Mouse (Mus musculus) cerebellum, adult 2 months (tissue): ENCODE results near the gene Pde4dip. TPM values are rescaled to one million over a fixed set of nuclear protein-coding genes. Genes with fewer than 3 reads are reported as not detected.
A peak's percentile ranks its signal among the peaks of the same experiment; 100 is the strongest.

ENCODE experiments used
- DNase-seq, 2 experiments: peaks; one replicate each; pipeline ENCODE4 v3.0.0; 2021
- H3K27ac ChIP-seq: fragments of 200-500 bp; 2 replicates; pipeline ENCODE4 v1.5.1; 2012; ENCODE audit warnings: low read length, control low read depth, inconsistent platforms; ENCODE audit not compliant: insufficient read depth
- H3K27me3 ChIP-seq: fragments of 200-500 bp; 2 replicates; pipeline ENCODE4 v1.6.1; 2012; ENCODE audit warnings: inconsistent platforms, mild to moderate bottlenecking, low read length, moderate library complexity; ENCODE audit not compliant: control insufficient read depth, insufficient read depth
- H3K4me1 ChIP-seq: fragments of 200-500 bp; 2 replicates; pipeline ENCODE4 v1.6.1; 2011; ENCODE audit warnings: low read length; ENCODE audit not compliant: control insufficient read depth, insufficient read depth
- H3K4me3 ChIP-seq: fragments of 200-500 bp; replicated peaks from 2 replicates; pipeline ENCODE3; 2011; ENCODE audit warnings: mild to moderate bottlenecking, low read depth, low read length, control low read depth; ENCODE audit not compliant: insufficient read depth
- CTCF ChIP-seq: fragments of 200-500 bp; IDR thresholded peaks from 2 replicates; pipeline ENCODE4 v1.5.1; 2011; ENCODE audit warnings: low read depth, mild to moderate bottlenecking, control low read depth, low read length, moderate library complexity, borderline replicate concordance; ENCODE audit not compliant: insufficient read depth
- POLR2A ChIP-seq: fragments of 200-500 bp; IDR thresholded peaks from 2 replicates; pipeline ENCODE4 v1.6.1; 2011; ENCODE audit warnings: low read length, control low read depth, borderline replicate concordance; ENCODE audit not compliant: insufficient read depth
- WGBS: fragments of 180-500 bp; shearing (Covaris S2); methylation state at CpG from one replicate; pipeline ENCODE4 v1.1.7; 2018; 5-methylcytosine and 5-hydroxymethylcytosine counted together
- polyA plus RNA-seq: library from polyadenylated mRNA; depleted of rRNA; stranded (reverse); fragments of >200 nt; gene quantifications from 2 replicates; pipeline ENCODE4 v1.2.3, GENCODE M21; 2012

The Pde4dip gene
- polyA plus RNA-seq, 1 experiment, result 88.6 TPM

DNA sequence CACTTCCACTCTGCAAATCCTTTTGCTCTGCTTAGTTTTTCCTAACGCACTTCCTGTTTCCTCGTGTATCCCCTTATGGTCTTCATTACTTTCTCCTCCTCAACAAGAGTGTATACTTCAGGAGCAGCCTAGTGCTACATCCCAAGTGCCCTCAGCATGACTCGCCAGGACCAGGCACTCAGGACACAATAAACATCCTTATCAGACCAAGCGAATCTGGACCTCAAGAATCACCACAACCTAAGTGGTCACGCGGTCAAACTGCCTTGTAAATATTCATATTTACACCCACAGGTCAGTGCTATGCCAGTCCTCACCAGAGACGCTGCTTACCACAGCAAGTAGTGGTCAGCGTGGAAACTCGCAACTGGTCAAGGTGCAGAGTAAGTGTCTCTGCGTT is 139.7 kb downstream of the Pde4dip start:
- peaks cover 6% of the 10 kb centered on the region; the same call in 1 of the 2 replicates for H3K4me1 ChIP-seq
- no peaks in the 10 kb centered on the region for H3K27me3 ChIP-seq
- H3K27ac ChIP-seq, result no peak overlapping the region
- DNase-seq, result no peak
- WGBS, result 93% methylated on average over 10 of the region's 10 CpGs
- no peak for TF ChIP-seq CTCF
- TF ChIP-seq POLR2A, result no peak
- H3K4me3 ChIP-seq, result no peak overlapping the region

DNA sequence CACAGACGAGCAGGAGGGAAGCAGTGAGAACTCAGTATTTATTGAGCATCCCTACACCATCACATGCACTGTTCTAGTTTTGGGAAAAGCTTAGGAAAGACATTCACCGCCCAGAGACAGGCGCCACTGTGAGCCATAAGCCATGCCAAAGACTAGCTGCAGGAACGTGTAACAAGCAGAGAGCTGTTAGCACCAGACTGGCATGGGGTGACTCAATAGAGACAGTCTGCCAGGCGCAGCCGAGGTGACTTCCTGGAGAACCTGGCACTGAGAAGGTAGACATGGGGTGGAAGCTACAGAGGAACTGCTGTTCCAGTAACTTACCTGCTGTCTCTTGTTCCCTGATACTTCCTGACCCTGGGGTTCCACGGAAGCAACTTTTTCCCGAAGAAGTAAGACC is 145.7 kb downstream of the Pde4dip start:
- Histone ChIP-seq H3K27ac (no peak overlapping the region), H3K27me3 (no peaks in the 10 kb centered on the region), H3K4me1 (peaks cover 20% of the 10 kb centered on the region), H3K4me3 (no peak overlapping the region)
- peak; percentile 69 to 87 for DNase-seq
- WGBS, result 24% methylated on average over 8 of the region's 8 CpGs
- TF ChIP-seq CTCF (no peak; the same call in 1 of the 2 replicates), POLR2A (no peak)

DNA sequence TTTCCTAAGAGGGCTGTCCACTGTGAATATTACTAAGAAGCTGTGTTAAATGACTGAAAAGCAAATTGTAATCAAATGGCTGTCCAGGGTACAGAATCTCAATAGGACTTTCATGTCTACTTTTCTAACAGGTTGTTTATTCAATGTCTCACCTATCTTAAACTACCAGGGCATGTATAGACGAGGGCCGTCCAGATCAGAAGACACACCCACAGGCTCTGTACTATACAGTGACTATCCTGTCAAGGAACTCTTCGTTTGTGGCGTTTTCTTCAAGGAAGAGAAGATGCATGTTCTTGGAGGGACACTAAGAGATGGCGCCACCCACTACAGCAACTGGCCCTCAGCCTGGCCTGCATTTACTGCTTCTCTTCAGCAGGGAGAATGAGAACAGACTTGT is 152.9 kb downstream of the Pde4dip start:
- 90% methylated on average over 5 of the region's 5 CpGs for WGBS
- TF ChIP-seq CTCF (no peak), POLR2A (no peak)

DNA sequence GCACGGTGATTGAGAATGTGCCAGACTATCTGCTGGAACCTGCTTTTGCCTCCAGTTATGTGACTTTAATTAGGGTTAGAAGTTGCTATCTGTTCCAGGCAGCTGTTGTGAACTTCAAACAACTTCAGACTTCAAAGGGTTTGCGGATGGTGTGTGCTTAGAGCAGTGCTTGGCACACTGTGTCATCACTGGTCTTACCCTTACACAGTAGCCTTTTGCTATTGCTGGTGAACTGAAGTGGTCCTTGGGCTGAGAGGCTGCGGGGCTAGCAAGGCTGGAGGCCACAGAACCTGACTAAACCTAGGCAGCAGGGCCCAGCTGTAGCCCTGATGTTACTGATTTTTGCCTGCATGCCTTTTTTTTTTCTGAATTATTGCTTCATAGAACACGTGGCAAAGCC is 154.2 kb downstream of the Pde4dip start:
- 61% methylated on average over 4 of the region's 4 CpGs for WGBS
- TF ChIP-seq POLR2A (no peak), CTCF (no peak)
- no peak overlapping the region for H3K27ac ChIP-seq

More for the DNA sequence above, 152.9 kb downstream of the Pde4dip start:
- H3K27me3 ChIP-seq, result no peaks in the 10 kb centered on the region; the same call in 1 of the 2 replicates
- DNase-seq, result no peak
- no peak overlapping the region for H3K27ac ChIP-seq
- H3K4me1 ChIP-seq, result no peaks in the 10 kb centered on the region
- H3K4me3 ChIP-seq, result no peak overlapping the region

DNA sequence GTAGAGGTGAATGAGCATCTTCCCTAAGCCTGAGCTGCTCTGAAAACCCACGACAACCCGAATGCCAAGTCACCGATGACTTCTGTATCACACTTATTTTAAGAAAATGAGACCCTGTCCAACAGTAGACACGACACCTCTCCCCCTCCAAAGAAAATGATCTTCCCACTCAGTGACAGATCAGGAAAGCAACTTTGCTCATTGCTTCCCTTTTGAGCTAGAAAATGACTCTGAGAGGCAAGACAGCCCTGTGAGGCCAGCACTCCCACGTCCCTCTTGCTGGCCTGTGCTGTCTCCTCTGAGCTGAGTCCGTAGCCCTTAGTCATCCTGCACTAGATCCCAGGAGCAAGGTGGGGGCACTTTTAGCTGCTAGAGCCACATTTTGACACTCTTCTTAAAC is 155.9 kb downstream of the Pde4dip start:
- no peak overlapping the region for H3K4me3 ChIP-seq
- WGBS, result 90% methylated on average over 6 of the region's 6 CpGs
- no peak for DNase-seq
- H3K4me1 ChIP-seq, result no peaks in the 10 kb centered on the region
- TF ChIP-seq CTCF (no peak), POLR2A (no peak)
- no peaks in the 10 kb centered on the region; the same call in 1 of the 2 replicates for H3K27me3 ChIP-seq
- no peak overlapping the region for H3K27ac ChIP-seq

More for the DNA sequence above, 154.2 kb downstream of the Pde4dip start:
- no peaks in the 10 kb centered on the region for H3K4me1 ChIP-seq
- no peak for DNase-seq
- H3K4me3 ChIP-seq, result no peak overlapping the region
- no peaks in the 10 kb centered on the region; the same call in 1 of the 2 replicates for H3K27me3 ChIP-seq

DNA sequence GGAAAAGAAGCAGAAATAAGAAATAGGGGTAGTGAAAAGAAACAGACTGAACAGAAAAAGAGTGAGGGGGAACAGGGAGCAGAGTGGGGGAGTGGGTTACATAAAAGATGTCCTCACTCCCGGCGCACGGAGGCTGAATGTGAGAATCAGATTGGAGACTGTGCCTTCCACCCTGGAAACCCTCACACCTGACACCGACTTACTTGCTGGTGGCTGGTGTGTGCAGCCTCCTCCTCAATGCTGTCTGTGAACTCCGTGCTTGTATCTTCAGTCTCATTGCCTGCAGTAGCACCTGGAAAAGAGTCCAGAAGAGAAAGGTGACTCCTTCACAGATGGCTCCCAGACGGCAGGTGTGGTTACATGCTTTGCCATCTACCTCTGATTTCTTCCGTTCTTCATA is 157.9 kb downstream of the Pde4dip start:
- no peak for DNase-seq
- Histone ChIP-seq H3K27ac (no peak overlapping the region), H3K4me3 (no peak overlapping the region), H3K27me3 (no peaks in the 10 kb centered on the region; the same call in 1 of the 2 replicates), H3K4me1 (no peaks in the 10 kb centered on the region)
- WGBS, result 87% methylated on average over 7 of the region's 7 CpGs
- TF ChIP-seq POLR2A, result no peak

DNA sequence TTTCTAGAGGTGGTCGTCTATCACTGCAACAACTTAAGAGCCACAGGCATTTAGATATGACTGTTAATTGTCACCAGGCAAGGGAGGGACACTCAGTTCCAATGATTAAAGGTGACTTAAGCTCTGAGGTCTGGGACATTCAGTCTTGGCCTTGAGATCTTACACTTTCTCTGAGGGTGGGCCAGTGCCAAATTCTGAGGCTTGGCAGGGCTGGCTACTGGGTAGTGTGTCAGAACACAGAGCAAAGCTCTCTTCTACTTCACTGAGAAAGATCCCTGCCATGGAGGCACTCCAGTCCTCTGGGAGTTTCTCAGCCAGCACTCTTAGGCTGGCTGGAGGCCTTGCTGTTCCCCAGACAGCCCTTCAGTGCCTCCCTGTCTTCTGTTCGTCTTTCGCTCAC is 158.4 kb downstream of the Pde4dip start:
- WGBS, result 55% methylated on average over 3 of the region's 3 CpGs
- H3K27ac ChIP-seq, result no peak overlapping the region

DNA sequence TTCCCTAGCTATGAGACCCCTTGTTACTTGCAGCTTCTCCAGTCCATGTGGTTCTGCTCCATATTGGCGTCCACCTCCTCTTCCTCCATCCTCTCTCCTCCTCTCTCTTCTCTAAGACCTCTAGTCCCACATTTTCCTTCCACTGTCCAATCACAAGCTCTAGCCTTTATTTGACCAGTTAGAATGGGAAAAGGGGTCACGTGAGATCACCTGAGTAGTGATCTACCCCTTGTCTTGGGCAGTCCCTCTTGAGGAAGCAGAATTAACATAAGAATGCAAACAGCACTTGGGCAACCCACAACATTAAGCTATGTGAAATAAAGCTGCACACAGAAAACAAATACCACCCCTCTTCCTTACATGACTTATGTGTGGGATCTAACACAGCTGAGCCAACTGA is 160.7 kb downstream of the Pde4dip start:
- 94% methylated on average over 2 of the region's 2 CpGs for WGBS
- H3K4me1 ChIP-seq, result no peaks in the 10 kb centered on the region
- no peak overlapping the region for H3K27ac ChIP-seq
- DNase-seq, result no peak
- no peak for TF ChIP-seq POLR2A
- no peak for TF ChIP-seq CTCF
- no peaks in the 10 kb centered on the region for H3K27me3 ChIP-seq
- no peak overlapping the region for H3K4me3 ChIP-seq

More for the DNA sequence above, 158.4 kb downstream of the Pde4dip start:
- DNase-seq, result no peak
- TF ChIP-seq POLR2A (no peak), CTCF (no peak)
- Histone ChIP-seq H3K27me3 (no peaks in the 10 kb centered on the region; the same call in 1 of the 2 replicates), H3K4me3 (no peak overlapping the region), H3K4me1 (no peaks in the 10 kb centered on the region)
